Mouse (Mus musculus) spleen, adult 2 months (tissue): ENCODE results near the gene Gm20388.

ENCODE experiments used
- CTCF ChIP-seq: fragments of 200-500 bp; IDR thresholded peaks from 2 replicates; pipeline ENCODE4 v1.5.1; 2011; ENCODE audit warnings: mild to moderate bottlenecking, inconsistent platforms; ENCODE audit not compliant: insufficient read depth, insufficient read length, insufficient replicate concordance; ENCODE audit errors: extremely low read depth
- POLR2A ChIP-seq: fragments of 200-500 bp; IDR thresholded peaks from 2 replicates; pipeline ENCODE4 v1.6.1; 2011; ENCODE audit warnings: low read depth, low read length, inconsistent platforms

DNA sequence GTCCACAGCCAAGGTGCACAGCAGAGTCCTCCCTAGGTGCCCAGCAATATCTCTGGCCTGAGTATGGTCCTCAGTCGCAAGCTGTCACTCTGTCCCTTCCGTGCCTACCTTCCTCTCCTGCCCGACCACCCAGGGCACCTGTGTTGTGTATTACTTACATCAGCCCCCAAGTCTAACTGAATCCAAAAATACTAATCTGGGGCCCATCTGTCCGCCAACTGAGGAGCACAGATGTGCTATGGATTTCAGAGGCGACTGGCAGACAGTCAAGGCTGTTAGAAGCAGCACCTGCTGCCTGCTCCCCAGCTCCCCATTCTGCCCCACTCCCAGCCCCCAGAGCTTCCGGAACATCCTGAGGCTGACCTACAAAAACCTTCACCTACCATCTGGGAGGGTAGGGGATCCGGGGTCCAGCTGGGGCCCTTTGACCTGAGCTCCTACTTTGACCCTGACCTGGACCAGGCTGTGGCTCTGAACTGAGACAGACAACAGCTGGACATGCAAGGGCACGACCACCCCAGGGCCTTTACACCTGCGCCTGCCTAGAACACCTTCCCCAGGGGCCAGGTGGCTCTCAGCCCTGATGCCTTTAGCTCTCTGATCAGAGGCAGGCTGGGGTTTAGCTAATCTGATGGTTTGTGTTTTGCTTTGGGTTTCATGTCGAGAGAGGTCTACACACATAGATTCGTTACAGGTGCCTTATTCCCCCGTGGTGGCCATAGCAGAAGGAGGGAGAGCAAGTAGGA is 2801.9 kb downstream of the Gm20388 start:
- TF ChIP-seq POLR2A (no peak), CTCF (no peak)
